Mouse (Mus musculus) neutrophil, adult 5-6 weeks (primary cell): ENCODE measurements around the gene Espn. TPM values are rescaled to one million over a fixed set of nuclear protein-coding genes. Genes with fewer than 3 reads are reported as not detected.

Source experiments
- ATAC-seq: fragments of 151-379, 151-347 bp; 2 replicates; pipeline ENCODE4 v1.8.0; 2017; ENCODE audit warnings: mild to moderate bottlenecking, moderate TSS enrichment; ENCODE audit not compliant: insufficient number of reproducible peaks, poor library complexity, low FRiP score, severe bottlenecking; ENCODE audit errors: extremely low read depth
- total RNA-seq: library from RNA; stranded (forward); fragments of 200-1000 nt; gene quantifications from 2 replicates; pipeline ENCODE4 v1.2.3, GENCODE M21; 2017

Espn gene
- total RNA-seq, 1 experiment from 2014 or later = 0.23 TPM

DNA sequence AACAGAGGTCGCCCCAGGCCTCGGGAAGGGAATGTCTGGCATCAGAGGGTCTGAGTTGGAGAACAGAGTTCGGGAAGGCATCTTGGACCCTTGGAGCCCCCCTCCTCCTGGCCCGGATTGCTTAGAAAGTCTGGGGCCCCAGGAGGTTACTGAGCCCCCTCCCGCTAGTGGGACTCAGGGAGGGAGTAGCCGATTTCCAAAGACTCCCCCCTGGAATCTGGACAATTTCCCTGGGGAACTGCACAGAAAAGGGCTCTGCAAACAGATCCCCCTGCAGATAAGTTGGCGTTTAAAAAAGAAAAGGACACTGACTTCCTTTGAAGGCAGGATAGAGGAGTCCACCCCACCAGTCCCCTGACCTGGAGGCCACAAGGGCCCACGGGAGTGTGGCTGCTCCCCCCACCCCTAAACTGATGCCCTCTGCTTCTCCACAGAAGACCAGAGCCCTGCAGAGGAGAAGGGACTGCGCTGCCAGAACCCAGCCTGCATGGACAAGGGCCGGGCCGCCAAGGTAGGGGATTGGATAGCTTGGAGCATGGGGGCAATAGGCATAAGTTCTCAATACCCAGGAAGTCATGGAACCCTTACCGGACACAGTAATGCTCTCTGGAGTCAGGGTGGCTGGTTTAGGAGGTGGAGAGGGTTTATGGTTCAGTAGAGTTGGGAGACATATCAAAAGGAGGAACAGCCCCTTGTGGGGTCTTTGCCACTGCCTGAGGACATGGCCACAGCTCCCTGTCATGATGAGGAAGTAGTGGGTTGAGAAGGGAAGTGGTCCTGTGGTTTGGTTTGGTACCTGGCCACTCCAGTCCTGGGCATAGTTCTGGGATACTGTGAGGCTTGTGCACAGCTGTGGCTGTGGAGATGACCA, 64.7 kb downstream of the Espn start:
- no peak for ATAC-seq

DNA sequence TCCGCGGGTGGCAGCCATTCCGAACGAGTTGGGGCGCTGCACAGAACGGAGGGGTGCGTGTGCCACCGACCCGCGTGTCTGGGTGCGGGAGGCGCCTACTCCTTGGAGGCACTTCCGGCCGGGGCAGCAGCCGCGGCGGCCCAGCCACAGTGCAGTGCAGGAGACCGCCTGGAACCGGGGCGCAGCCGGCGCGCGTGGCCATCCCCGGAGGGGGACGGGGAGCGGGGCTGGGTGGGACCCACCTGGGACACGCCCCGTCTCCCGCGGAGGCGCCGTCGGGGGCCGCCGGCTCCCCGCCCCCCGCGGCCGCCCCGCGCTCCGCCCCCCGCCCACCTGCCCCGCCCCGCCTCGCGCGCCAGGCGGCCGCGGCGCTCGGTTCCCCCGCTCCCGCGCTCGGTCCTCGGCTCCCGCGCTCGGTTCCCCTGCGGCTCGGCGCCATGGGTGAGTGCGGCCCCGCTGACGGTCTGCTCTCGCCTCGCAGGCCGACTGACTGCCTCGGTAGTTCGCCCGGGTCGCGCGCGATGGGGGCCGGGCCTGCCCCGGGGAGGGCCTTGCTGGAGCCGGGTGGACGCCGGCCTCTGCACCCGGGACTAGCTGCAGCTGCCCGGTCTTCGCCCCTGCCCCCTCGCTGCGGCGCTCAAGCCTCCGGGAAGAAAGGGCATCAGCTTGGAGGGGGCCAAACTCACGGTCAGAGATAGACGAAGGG, 65.5 kb downstream of the Espn start:
- no peak for ATAC-seq

DNA sequence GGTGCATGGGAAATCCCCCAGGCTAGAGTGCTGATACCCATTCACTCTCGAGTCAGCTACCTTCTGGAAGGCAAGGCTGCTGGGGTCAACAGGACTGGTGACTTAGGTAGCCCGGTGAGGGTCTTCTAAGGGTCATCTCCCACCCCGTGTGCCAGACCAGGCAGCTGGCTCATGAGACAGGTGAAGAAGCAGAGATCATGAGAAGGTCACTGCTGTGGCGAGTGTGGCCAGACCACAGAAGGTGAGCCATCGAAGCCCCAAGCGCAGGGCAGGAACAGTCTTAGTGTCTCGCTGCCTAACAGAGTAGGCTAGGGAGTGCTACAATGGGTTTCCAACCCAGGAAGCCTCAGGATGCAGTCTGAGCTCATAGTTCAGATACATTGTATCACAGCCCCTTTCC, 67.6 kb downstream of the Espn start:
- ATAC-seq = no peak

DNA sequence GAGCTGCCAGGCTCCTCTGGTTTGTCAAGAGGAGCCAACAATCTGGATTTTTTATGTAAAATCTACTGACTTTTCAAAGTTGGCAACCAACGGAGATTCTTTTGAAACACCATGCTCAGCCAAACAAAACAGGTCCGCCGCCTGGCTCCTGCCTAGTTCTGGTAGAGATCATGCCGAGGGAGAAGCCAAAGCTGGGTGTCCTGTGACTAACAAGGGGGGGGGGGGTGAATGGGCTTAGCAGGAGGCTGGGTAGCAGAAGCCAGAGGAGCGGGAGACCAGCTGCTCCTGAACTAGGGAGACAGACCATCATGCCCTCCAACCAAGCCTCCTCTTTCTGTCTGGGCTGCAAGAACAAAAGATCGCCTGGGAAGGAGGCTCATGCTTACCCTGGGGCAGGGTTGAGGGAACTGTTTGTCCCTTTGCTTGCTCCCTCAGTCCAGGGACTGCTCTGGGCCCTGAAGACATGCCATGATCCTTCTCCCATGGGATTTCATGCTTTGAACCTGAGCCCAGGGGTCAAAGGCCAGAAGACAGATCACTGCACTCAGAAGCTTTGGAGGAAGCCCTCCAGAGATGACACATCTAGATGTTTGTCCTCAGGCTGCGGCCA, 68.5 kb downstream of the Espn start:
- no peak for ATAC-seq

DNA sequence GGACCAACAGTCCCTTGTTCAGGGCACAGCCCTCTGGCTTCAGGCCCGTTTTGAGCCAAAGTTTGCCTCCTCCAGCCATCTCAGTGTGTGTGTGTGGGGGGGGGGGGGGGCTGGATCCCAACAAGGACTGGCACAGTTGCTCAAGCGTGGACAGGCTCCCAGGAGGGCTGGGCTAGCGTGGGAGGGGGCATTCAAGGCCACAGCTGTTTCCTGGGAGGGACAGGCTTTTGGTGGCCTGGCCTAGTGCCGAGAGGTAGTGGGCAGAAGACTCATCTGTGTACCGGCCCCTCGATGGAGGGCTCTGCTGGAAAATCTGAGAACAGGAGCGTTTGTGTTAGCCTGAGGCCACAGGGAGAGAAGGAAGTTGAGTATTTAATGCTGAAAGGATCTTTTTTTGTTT, 72.2 kb downstream of the Espn start:
- no peak for ATAC-seq

DNA sequence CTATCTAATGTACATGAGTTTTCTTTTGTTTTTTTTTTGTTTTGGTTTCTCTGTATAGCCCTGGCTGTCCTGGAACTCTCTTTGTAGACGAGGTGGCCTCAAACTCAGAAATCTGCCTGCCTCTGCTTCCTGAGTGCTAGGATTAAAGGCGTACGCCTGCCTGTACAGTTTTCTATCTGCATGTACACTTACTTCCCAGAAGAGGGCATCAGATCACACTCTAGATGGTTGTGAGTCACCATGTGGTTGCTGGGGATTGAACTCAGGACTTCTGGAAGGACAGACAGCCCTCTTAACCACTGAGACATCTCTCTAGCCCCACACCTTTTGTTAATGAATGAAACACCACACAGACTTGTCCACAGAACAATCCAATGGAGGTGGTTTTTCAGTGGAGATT, 72.9 kb downstream of the Espn start:
- ATAC-seq = no peak

DNA sequence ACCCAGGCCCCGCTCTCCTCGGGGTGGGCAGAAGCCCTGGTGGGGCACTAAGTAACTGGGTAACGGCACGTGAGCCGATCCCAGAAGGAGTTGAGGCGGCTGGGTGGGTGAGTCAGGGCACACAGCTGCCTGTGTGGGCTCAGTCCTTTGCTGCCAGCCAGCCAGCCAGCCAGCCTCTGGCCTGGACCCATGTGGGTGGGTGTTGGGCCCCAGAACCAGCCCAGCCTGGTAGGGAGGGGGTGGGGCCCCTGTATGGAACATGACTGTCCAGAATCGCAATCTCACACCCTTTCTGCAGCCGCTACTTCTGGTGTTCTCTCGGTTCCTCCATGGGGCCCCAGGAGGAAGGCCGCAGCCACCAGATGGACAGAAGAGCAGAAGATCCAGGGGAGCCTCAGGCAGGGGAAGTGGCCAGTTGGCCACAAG, 74.1 kb downstream of the Espn start:
- no peak for ATAC-seq

DNA sequence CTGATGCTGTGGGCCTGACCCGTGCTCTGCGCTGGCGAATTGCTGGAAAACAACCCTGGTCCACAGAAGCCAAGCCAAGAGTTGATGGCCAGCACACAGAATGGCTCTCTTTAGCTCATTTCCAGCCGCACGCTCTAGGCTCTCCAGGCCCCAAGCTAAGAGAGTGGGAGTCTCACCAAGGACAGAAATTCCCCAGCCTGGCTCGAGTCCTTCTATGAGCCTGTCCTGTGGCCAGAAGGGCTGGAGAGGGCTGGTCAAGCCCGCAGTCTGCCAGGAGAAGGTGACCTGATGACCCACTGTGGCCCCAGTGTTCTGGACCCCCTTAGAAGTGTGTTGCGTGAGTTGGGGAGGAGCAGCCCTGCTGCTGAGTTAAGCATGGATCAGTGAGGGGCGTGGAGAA, 75.0 kb downstream of the Espn start:
- no peak for ATAC-seq

DNA sequence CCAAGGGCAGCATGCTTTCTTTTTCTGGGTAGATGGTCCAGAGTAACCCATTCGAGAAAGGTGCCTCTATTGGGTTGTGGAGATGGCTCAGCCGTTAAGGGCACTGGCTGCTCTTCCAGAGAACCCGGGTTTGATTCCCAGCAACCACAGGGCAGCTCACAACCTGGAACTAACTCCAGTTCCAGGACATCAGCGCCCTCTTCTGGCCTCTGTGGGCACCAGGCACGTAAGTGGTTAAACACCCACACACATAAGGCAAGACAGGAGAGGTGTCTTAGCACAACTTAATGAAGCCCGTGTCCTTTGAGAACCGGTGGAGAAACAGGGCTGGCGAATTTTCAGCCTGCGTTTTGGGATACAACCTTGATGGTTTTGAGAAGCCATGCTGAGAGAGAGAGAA, 77.6 kb downstream of the Espn start:
- no peak for ATAC-seq

DNA sequence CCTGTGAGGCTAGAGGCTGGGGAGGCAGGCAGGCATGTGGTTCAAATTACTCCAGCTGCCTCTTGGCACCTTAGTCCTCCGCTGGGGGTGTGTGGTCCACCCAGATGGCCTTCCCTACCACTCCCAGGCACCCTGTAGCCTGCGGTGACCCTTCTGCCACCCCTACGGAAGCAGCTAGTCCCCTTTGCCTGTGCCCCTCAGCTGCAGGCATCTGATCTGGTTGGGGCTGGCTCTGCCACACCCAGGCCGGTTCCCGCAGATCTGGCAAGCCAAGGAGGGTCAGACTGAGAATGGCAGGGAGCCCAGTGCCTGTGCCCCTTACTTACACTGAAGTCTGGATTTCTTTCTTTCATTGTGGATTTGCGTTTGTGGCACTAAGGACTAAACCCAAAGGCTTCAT, 78.5 kb downstream of the Espn start:
- no peak for ATAC-seq

DNA sequence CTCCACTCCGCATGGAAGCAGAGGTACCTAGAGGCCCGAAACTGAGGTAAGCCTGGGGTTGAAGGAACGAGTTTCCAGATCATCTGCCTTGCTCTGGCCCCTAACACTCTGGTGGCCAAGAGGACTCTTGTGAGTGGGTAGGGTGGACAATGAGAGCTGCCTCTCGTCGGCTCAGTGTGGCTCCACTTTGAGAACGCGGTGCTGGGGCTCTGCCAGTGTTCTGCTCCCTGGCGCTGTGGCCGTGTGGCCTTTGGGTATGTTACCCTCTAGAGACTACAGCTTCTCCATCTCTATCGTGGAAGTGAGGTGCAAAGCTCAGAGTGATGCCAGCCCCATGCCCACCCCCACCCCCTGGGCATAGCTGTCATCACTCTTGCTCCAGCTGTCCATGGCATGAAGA, 79.5 kb downstream of the Espn start:
- no peak for ATAC-seq

DNA sequence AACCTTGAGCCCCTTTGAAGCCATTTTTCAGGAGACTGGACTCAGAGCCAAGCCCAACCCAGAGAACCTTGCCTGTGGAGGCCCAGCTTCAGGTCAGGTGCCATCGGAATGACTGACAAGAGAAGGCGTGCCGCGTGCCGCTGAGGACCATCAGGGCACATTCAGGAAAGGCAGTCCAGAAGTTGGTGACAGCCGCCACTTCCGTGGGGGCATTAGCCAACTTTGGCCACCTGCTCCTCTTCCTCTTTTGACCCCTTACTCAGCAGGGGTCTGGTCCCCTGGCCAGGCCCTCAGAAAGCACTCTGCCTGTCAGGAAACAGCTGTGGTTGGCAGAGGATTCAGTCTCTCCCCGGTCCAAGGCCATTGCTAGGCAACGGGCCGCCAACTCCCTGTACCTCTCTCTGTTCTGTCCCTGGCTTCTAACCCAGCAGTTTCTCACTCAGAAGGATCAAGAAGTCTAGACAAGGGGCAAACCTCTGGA, 80.0 kb downstream of the Espn start, which contains the start of gene Plekhg5:
Gene Plekhg5, plus strand, starts transcription at position 378 of the 481 bp plus-strand sequence.
- no peak for ATAC-seq

DNA sequence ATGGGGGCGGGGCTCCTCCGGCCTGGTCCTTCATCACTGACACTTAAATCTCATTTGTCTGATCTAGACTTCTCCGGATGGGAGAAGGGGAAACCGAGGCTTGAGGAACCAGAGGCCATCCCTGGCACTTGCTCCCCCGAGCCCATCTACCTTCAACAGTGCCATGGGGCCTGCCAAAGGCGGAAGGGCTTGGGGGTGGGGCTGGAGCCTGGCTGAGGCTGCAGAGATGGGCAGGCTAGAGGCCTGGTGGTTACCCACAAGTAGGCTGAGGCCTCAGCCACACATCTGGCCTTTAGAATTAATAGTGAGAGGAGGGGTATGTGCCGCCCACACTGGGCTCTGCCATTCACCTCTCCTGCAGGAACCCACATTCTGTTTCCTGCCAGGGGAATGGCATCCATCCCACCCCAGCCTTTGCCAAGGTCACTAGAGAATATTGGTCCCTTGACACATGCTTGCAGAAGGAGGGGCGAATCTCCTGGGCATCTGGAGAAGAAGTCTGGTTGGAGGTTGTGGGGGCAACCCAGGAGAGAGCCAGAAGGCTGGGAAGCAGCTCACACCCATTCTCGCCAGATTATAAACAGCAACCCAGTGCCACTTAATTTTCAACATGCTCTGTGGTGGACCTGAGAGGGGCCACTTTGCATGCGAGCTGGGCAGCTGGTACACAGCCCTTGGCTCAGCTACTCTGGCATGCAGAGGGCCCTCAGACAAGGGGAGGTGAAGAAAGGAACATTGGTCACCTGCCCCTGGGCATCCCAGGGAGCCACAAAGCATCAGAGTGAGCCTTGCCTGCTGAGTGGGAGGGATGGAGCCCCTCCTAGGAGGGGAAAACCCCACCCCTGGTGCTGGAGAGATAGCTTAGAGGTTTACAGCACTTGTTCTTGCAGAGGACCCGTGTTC, 81.4 kb downstream of the Espn start:
- no peak for ATAC-seq

Other genes starting within 250 kb of the Espn start
- gene Dnajc11, start 218.7 kb downstream of the Espn start, total RNA-seq = 45.3 and 55.7 TPM in 2 replicates
- 16.2 and 17.5 TPM in 2 replicates for gene Thap3, start 163.4 kb downstream of the Espn start, total RNA-seq
- 5.0 and 5.2 TPM in 2 replicates for gene Phf13, start 156.1 kb downstream of the Espn start, total RNA-seq
- gene Klhl21, start 143.6 kb downstream of the Espn start, total RNA-seq = 6.5 and 8.7 TPM in 2 replicates
- 19.0 and 20.4 TPM in 2 replicates for gene Zbtb48, start 124.7 kb downstream of the Espn start, total RNA-seq
- not detected in 2 replicates for gene Tas1r1, start 113.8 kb downstream of the Espn start, total RNA-seq
- gene Nol9, start 113.0 kb downstream of the Espn start, total RNA-seq = 23.0 and 23.7 TPM in 2 replicates
- gene Plekhg5, start 79.9 kb downstream of the Espn start, total RNA-seq = 0.81 and 2.5 TPM in 2 replicates
- gene Tnfrsf25, start 36.4 kb downstream of the Espn start, total RNA-seq = 1.8 and 2.3 TPM in 2 replicates
- not detected in 2 replicates for gene Hes2, start 6.5 kb upstream of the Espn start, total RNA-seq
- gene Acot7, start 25.8 kb upstream of the Espn start, total RNA-seq = 12.2 and 18.4 TPM in 2 replicates
- 0.12 TPM in 1 of 2 replicates, not detected in the other for gene Gpr153, start 121.9 kb upstream of the Espn start, total RNA-seq
- gene Hes3, start 139.3 kb upstream of the Espn start, total RNA-seq = not detected in 2 replicates
- 24.9 and 26.2 TPM in 2 replicates for gene Icmt, start 144.9 kb upstream of the Espn start, total RNA-seq
- gene Rnf207, start 166.6 kb upstream of the Espn start, total RNA-seq = not detected in 2 replicates
- gene Rpl22, start 173.4 kb upstream of the Espn start, total RNA-seq = 782 and 849 TPM in 2 replicates
- gene Chd5, start 186.3 kb upstream of the Espn start, total RNA-seq = under 0.01 and 0.12 TPM in 2 replicates